Mouse (Mus musculus): ENCODE data around the gene Tmem123. TPM values are rescaled to one million over a fixed set of nuclear protein-coding genes. Genes with fewer than 3 reads are reported as not detected.

The Tmem123 gene
- total and polyA plus RNA-seq, 2 experiments from 2014 or later: 10.1 to 19.8 TPM

- H3K9me3 ChIP-seq (ENCODE audit: low read length): no peaks in the 10 kb centered on the region
- no peak overlapping the region for H3K4me3 ChIP-seq (ENCODE audit: low read depth, low read length)
- H3K36me3 ChIP-seq (ENCODE audit: insufficient read depth, low read length): no peaks in the 10 kb centered on the region
- no peak overlapping the region for H3K9ac ChIP-seq (replicated peaks; ENCODE audit: low read length, poor library complexity, severe bottlenecking)
- H3K4me2 ChIP-seq (ENCODE audit: low read depth, low read length, poor library complexity, severe bottlenecking): no peak overlapping the region
- no peaks in the 10 kb centered on the region for H3K4me1 ChIP-seq (ENCODE audit: insufficient read depth, low read length)
- TF ChIP-seq CTCF (IDR thresholded peaks at IDR 0.05): no peak
- no peak overlapping the region for H3K27ac ChIP-seq (ENCODE audit: low read depth, low read length)
- DNase-seq (ENCODE audit: low spot score) (no peak), ATAC-seq (ENCODE audit: low FRiP score) (no peak)
- 97% methylated on average over 1 of the region's 1 CpGs for WGBS
- H3K27me3 ChIP-seq (ENCODE audit: insufficient read depth, low read length): no peaks in the 10 kb centered on the region
Measured at GRCm38 (mm10) chr9:7776940-7777339, 13.1 kb downstream of the Tmem123 start.

GRCm38 (mm10) chr9:7777652-7778051 is 13.8 kb downstream of the Tmem123 start:
- Histone ChIP-seq H3K4me2 (ENCODE audit: low read depth, low read length, poor library complexity, severe bottlenecking) (no peak overlapping the region), H3K9ac (replicated peaks; ENCODE audit: low read length, poor library complexity, severe bottlenecking) (no peak overlapping the region), H3K36me3 (ENCODE audit: insufficient read depth, low read length) (no peaks in the 10 kb centered on the region), H3K4me3 (ENCODE audit: low read depth, low read length) (no peak overlapping the region), H3K27me3 (ENCODE audit: insufficient read depth, low read length) (no peaks in the 10 kb centered on the region), H3K27ac (ENCODE audit: low read depth, low read length) (no peak overlapping the region), H3K9me3 (ENCODE audit: low read length) (no peaks in the 10 kb centered on the region), H3K4me1 (ENCODE audit: insufficient read depth, low read length) (no peaks in the 10 kb centered on the region)
- DNase-seq (ENCODE audit: low spot score): no peak
- no peak for TF ChIP-seq CTCF (IDR thresholded peaks at IDR 0.05)
- ATAC-seq (ENCODE audit: low FRiP score): no peak
- WGBS: 85% methylated on average over 1 of the region's 1 CpGs

- no peak for ATAC-seq (ENCODE audit: low FRiP score)
- Histone ChIP-seq H3K4me1 (ENCODE audit: insufficient read depth, low read length) (no peaks in the 10 kb centered on the region), H3K4me3 (ENCODE audit: low read depth, low read length) (no peak overlapping the region), H3K36me3 (ENCODE audit: insufficient read depth, low read length) (no peaks in the 10 kb centered on the region), H3K27ac (ENCODE audit: low read depth, low read length) (no peak overlapping the region), H3K27me3 (ENCODE audit: insufficient read depth, low read length) (no peaks in the 10 kb centered on the region), H3K4me2 (ENCODE audit: low read depth, low read length, poor library complexity, severe bottlenecking) (no peak overlapping the region), H3K9ac (replicated peaks; ENCODE audit: low read length, poor library complexity, severe bottlenecking) (no peak overlapping the region), H3K9me3 (ENCODE audit: low read length) (no peaks in the 10 kb centered on the region)
- no peak for TF ChIP-seq CTCF (IDR thresholded peaks at IDR 0.05)
- WGBS: 86% methylated on average over 7 of the region's 7 CpGs
- DNase-seq (ENCODE audit: low spot score): no peak
Measured at GRCm38 (mm10) chr9:7778771-7779170, 14.9 kb downstream of the Tmem123 start.

GRCm38 (mm10) chr9:7779786-7780185 is 15.9 kb downstream of the Tmem123 start:
- no peak overlapping the region for H3K4me2 ChIP-seq (ENCODE audit: low read depth, low read length, poor library complexity, severe bottlenecking)
- DNase-seq (ENCODE audit: low spot score): no peak
- H3K4me3 ChIP-seq (ENCODE audit: low read depth, low read length): no peak overlapping the region
- H3K9ac ChIP-seq (replicated peaks; ENCODE audit: low read length, poor library complexity, severe bottlenecking): no peak overlapping the region
- 98% methylated on average over 4 of the region's 4 CpGs for WGBS
- no peaks in the 10 kb centered on the region for H3K36me3 ChIP-seq (ENCODE audit: insufficient read depth, low read length)
- no peaks in the 10 kb centered on the region for H3K4me1 ChIP-seq (ENCODE audit: insufficient read depth, low read length)
- no peaks in the 10 kb centered on the region for H3K9me3 ChIP-seq (ENCODE audit: low read length)
- no peak for ATAC-seq (ENCODE audit: low FRiP score)
- no peaks in the 10 kb centered on the region for H3K27me3 ChIP-seq (ENCODE audit: insufficient read depth, low read length)
- no peak overlapping the region for H3K27ac ChIP-seq (ENCODE audit: low read depth, low read length)
- no peak for TF ChIP-seq CTCF (IDR thresholded peaks at IDR 0.05)

GRCm38 (mm10) chr9:7780250-7781150 is 16.7 kb downstream of the Tmem123 start:
- 96% methylated on average over 8 of the region's 8 CpGs for WGBS
- no peaks in the 10 kb centered on the region for H3K4me1 ChIP-seq (ENCODE audit: insufficient read depth, low read length)
- DNase-seq (ENCODE audit: low spot score): no peak

GRCm38 (mm10) chr9:7783823-7784614 is 20.2 kb downstream of the Tmem123 start:
- ATAC-seq (ENCODE audit: low FRiP score): no peak
- no peak overlapping the region for H3K4me3 ChIP-seq (ENCODE audit: low read depth, low read length)
- WGBS: 76% methylated on average over 15 of the region's 15 CpGs
- no peak for DNase-seq (ENCODE audit: low spot score)
- H3K36me3 ChIP-seq (ENCODE audit: insufficient read depth, low read length): no peaks in the 10 kb centered on the region
- no peak overlapping the region for H3K4me2 ChIP-seq (ENCODE audit: low read depth, low read length, poor library complexity, severe bottlenecking)
- H3K9me3 ChIP-seq (ENCODE audit: low read length): no peaks in the 10 kb centered on the region
- H3K27me3 ChIP-seq (ENCODE audit: insufficient read depth, low read length): no peaks in the 10 kb centered on the region
- H3K4me1 ChIP-seq (ENCODE audit: insufficient read depth, low read length): no peaks in the 10 kb centered on the region
- no peak overlapping the region for H3K9ac ChIP-seq (replicated peaks; ENCODE audit: low read length, poor library complexity, severe bottlenecking)
- TF ChIP-seq CTCF (IDR thresholded peaks at IDR 0.05): no peak
- no peak overlapping the region for H3K27ac ChIP-seq (ENCODE audit: low read depth, low read length)

More at GRCm38 (mm10) chr9:7780250-7781150, 16.7 kb downstream of the Tmem123 start:
- no peaks in the 10 kb centered on the region for H3K27me3 ChIP-seq (ENCODE audit: insufficient read depth, low read length)
- no peaks in the 10 kb centered on the region for H3K9me3 ChIP-seq (ENCODE audit: low read length)
- no peak overlapping the region for H3K4me3 ChIP-seq (ENCODE audit: low read depth, low read length)
- H3K9ac ChIP-seq (replicated peaks; ENCODE audit: low read length, poor library complexity, severe bottlenecking): no peak overlapping the region
- no peaks in the 10 kb centered on the region for H3K36me3 ChIP-seq (ENCODE audit: insufficient read depth, low read length)
- no peak overlapping the region for H3K27ac ChIP-seq (ENCODE audit: low read depth, low read length)
- no peak overlapping the region for H3K4me2 ChIP-seq (ENCODE audit: low read depth, low read length, poor library complexity, severe bottlenecking)
- no peak for TF ChIP-seq CTCF (IDR thresholded peaks at IDR 0.05)
- no peak for ATAC-seq (ENCODE audit: low FRiP score)
